Mouse (Mus musculus) MEL (cell line): ENCODE results near the gene Trim30b. TPM values are rescaled to one million over a fixed set of nuclear protein-coding genes. Genes with fewer than 3 reads are reported as not detected.
"Not testable (repeated sequence)": the region's sequence is repeated elsewhere in the genome, so short reads cannot be mapped to it uniquely, and the experiment has no call there.

Experiments
- DNase-seq: peaks from one replicate; pipeline ENCODE4 v3.0.0; 2011; ENCODE audit warnings: low read depth, low spot score
- H3K27ac ChIP-seq: 2 replicates; pipeline ENCODE4 v1.5.1; 2012; ENCODE audit warnings: low read depth, mild to moderate bottlenecking, control low read depth, low read length, moderate library complexity; ENCODE audit not compliant: control insufficient read depth
- H3K27me3 ChIP-seq, 2 experiments: fragments of 150-350 bp in 1 of 2; sonication (generic) in 1 of 2; 2 replicates each; pipeline ENCODE4 v1.6.1; 2012; ENCODE audit warnings: low read length in 2 of 2, mild to moderate bottlenecking in 2 of 2, improper control_type of control experiment in 1 of 2, moderate library complexity in 1 of 2; ENCODE audit not compliant: insufficient read depth in 2 of 2, control insufficient read depth in 1 of 2
- H3K36me3 ChIP-seq, 2 experiments: 2 replicates each; pipeline ENCODE4 v1.6.1; 2012 to 2014; ENCODE audit warnings: low read length in 2 of 2, improper control_type of control experiment in 1 of 2, inconsistent platforms in 1 of 2, mild to moderate bottlenecking in 1 of 2; ENCODE audit not compliant: insufficient read depth in 2 of 2, control insufficient read depth in 1 of 2
- H3K4me1 ChIP-seq, 2 experiments: fragments of 150-350 bp in 1 of 2; sonication (generic) in 1 of 2; 2 replicates each; pipeline ENCODE4 v1.6.1; 2012; ENCODE audit warnings: low read length in 2 of 2, improper control_type of control experiment in 1 of 2, mild to moderate bottlenecking in 1 of 2; ENCODE audit not compliant: insufficient read depth in 2 of 2, control insufficient read depth in 1 of 2
- H3K4me3 ChIP-seq, 2 experiments: fragments of 150-350 bp in 1 of 2; sonication (generic) in 1 of 2; 2 replicates each; pipeline ENCODE4 v1.5.1; 2012; ENCODE audit warnings: low read depth in 2 of 2, low read length in 2 of 2, mild to moderate bottlenecking in 2 of 2, moderate library complexity in 2 of 2, control low read depth in 1 of 2, improper control_type of control experiment in 1 of 2; ENCODE audit not compliant: control insufficient read depth in 1 of 2, insufficient read depth in 1 of 2
- H3K79me2 ChIP-seq: 2 replicates; pipeline ENCODE4 v1.6.1; 2012; ENCODE audit warnings: mild to moderate bottlenecking, low read length, moderate library complexity; ENCODE audit not compliant: control insufficient read depth, poor library complexity, insufficient read depth
- H3K9ac ChIP-seq: 2 replicates; pipeline ENCODE4 v1.6.1; 2012; ENCODE audit warnings: low read depth, mild to moderate bottlenecking, control low read depth, low read length, moderate library complexity; ENCODE audit not compliant: control insufficient read depth, poor library complexity, severe bottlenecking
- H3K9me3 ChIP-seq: fragments of 150-350 bp; sonication (generic); replicated peaks from 2 replicates; pipeline ENCODE4 v1.6.1; 2012; ENCODE audit warnings: mild to moderate bottlenecking, low read length, improper control_type of control experiment, moderate library complexity; ENCODE audit not compliant: insufficient read depth
- BHLHE40 ChIP-seq: IDR thresholded peaks from 2 replicates; pipeline ENCODE4 v1.6.1; 2012; ENCODE audit warnings: low read depth, mild to moderate bottlenecking, inconsistent platforms, low read length, improper control_type of control experiment, borderline replicate concordance
- CHD2 ChIP-seq: IDR thresholded peaks from 2 replicates; pipeline ENCODE4 v1.6.1; 2011; ENCODE audit warnings: low read length, improper control_type of control experiment
- GABPA ChIP-seq: IDR thresholded peaks from 2 replicates; pipeline ENCODE4 v1.6.1; 2012; ENCODE audit warnings: low read depth, mild to moderate bottlenecking, inconsistent platforms, low read length, improper control_type of control experiment, moderate library complexity
- GATA1 ChIP-seq: IDR thresholded peaks from 2 replicates; pipeline ENCODE4 v1.6.1; 2011; ENCODE audit warnings: low read depth, low read length, improper control_type of control experiment
- HCFC1 ChIP-seq: IDR thresholded peaks from 2 replicates; pipeline ENCODE4 v1.6.1; 2012; ENCODE audit warnings: low read depth, mild to moderate bottlenecking, inconsistent platforms, low read length, improper control_type of control experiment, moderate library complexity
- KAT2A ChIP-seq: conservative IDR thresholded peaks from 2 replicates; pipeline ENCODE4 v1.6.1; 2012; ENCODE audit warnings: low read depth, low read length, improper control_type of control experiment, inconsistent platforms
- MAFK ChIP-seq: IDR thresholded peaks from 2 replicates; pipeline ENCODE4 v1.6.1; 2011; ENCODE audit warnings: low read depth, mild to moderate bottlenecking, low read length, improper control_type of control experiment, borderline replicate concordance
- MEF2A ChIP-seq: IDR thresholded peaks from 2 replicates; pipeline ENCODE4 v1.6.1; 2014; ENCODE audit warnings: low read depth, mild to moderate bottlenecking, inconsistent platforms, low read length, improper control_type of control experiment; ENCODE audit not compliant: poor library complexity, insufficient replicate concordance, severe bottlenecking; ENCODE audit errors: extremely low read depth
- MXI1 ChIP-seq: IDR thresholded peaks from 2 replicates; pipeline ENCODE4 v1.6.1; 2011; ENCODE audit warnings: mild to moderate bottlenecking, low read depth, low read length, improper control_type of control experiment
- MYB ChIP-seq: IDR thresholded peaks from 2 replicates; pipeline ENCODE4 v1.6.1; 2011; ENCODE audit warnings: mild to moderate bottlenecking, low read depth, low read length, improper control_type of control experiment
- NRF1 ChIP-seq: IDR thresholded peaks from 2 replicates; pipeline ENCODE4 v1.6.1; 2014; ENCODE audit warnings: low read depth, mild to moderate bottlenecking, inconsistent platforms, low read length, improper control_type of control experiment, moderate library complexity; ENCODE audit not compliant: poor library complexity, insufficient read depth, severe bottlenecking
- POLR2AphosphoS2 ChIP-seq: IDR thresholded peaks from 2 replicates; pipeline ENCODE4 v1.6.1; 2011; ENCODE audit warnings: low read length, improper control_type of control experiment
- TAL1 ChIP-seq: IDR thresholded peaks from 2 replicates; pipeline ENCODE4 v1.6.1; 2012; ENCODE audit warnings: mild to moderate bottlenecking, inconsistent platforms, low read length, moderate library complexity, mixed read lengths
- TCF12 ChIP-seq: IDR thresholded peaks from 2 replicates; pipeline ENCODE4 v1.6.1; 2014; ENCODE audit warnings: low read depth, mild to moderate bottlenecking, inconsistent platforms, low read length, improper control_type of control experiment, moderate library complexity
- USF2 ChIP-seq, 2 experiments: IDR thresholded peaks; 2 replicates each; pipeline ENCODE4 v1.6.1; 2011 to 2012; ENCODE audit warnings: improper control_type of control experiment in 2 of 2, low read length in 2 of 2, borderline replicate concordance in 1 of 2, inconsistent platforms in 1 of 2, low read depth in 1 of 2, mild to moderate bottlenecking in 1 of 2; ENCODE audit not compliant: insufficient read depth in 1 of 2
- ZC3H11A ChIP-seq: IDR thresholded peaks from 2 replicates; pipeline ENCODE4 v1.6.1; 2012; ENCODE audit warnings: low read depth, mild to moderate bottlenecking, inconsistent platforms, low read length, improper control_type of control experiment
- polyA plus RNA-seq, 2 experiments: library from polyadenylated mRNA; stranded (reverse) in 1 of 2; unstranded in 1 of 2; fragments of >175 nt in 1 of 2; fragments of >200 nt in 1 of 2; gene quantifications; 2 replicates each; pipeline versions ENCODE4 v1.2.1 to v1.2.4; 2012; ENCODE audit warnings: low replicate concordance in 2 of 2, low read depth in 1 of 2; ENCODE audit not compliant: insufficient read length in 2 of 2, insufficient read depth in 1 of 2, missing spikeins in 1 of 2
- total RNA-seq: library from RNA; depleted of rRNA; stranded (reverse); fragments of 300-350 nt; gene quantifications from 2 replicates; pipeline ENCODE4 v1.2.3, GENCODE M21; 2012

Gene Trim30b
- total and polyA plus RNA-seq, 3 experiments: 0.04 TPM; not detected in 2

GRCm38 (mm10) chr7:104322028-104322427, 47.7 kb downstream of the Trim30b start:
- Histone ChIP-seq H3K36me3 (no peaks in the 10 kb centered on the region), H3K4me1 (no peaks in the 10 kb centered on the region), H3K9ac (no peak overlapping the region), H3K27ac (no peak overlapping the region), H3K79me2 (no peaks in the 10 kb centered on the region), H3K9me3 (no peaks in the 10 kb centered on the region), H3K4me3 (no peak overlapping the region), H3K27me3 (no peaks in the 10 kb centered on the region)
- no peak for DNase-seq
- TF ChIP-seq CHD2 (no peak), TAL1 (no peak), KAT2A (no peak), MEF2A (no peak), MXI1 (no peak), POLR2AphosphoS2 (no peak), HCFC1 (no peak), MAFK (no peak), GATA1 (no peak), ZC3H11A (no peak), BHLHE40 (no peak), NRF1 (no peak), USF2 (IDR thresholded peaks at IDR 0.05; ENCODE audit: borderline replicate concordance in 1 of 2, insufficient read depth in 1 of 2, low read depth in 1 of 2, low read length in 2 of 2) (no peak), MYB (no peak), GABPA (no peak), TCF12 (no peak)

- not testable (repeated sequence) for H3K36me3 ChIP-seq, H3K79me2 ChIP-seq, H3K9ac ChIP-seq, H3K27me3 ChIP-seq, H3K4me3 ChIP-seq, H3K27ac ChIP-seq, H3K9me3 ChIP-seq, DNase-seq, H3K4me1 ChIP-seq
These were observed 54.2 kb downstream of the Trim30b start, which contains the start of gene Trim12a for GRCm38 (mm10) chr7:104315369-104316080. Gene Trim12a, minus strand, starts transcription at chr7:104315466.
